Mouse (Mus musculus): ENCODE measurements around the gene Fam186b.
"Not testable (repeated sequence)": the region's sequence is repeated elsewhere in the genome, so short reads cannot be mapped to it uniquely, and the experiment has no call there.

Gene Fam186b

GRCm38 (mm10) chr15:99255241-99255749 lies 40.4 kb downstream of the Fam186b start:
- DNase-seq: no peak

- DNase-seq: no peak
Measured at GRCm38 (mm10) chr15:99254477-99255005, 41.1 kb downstream of the Fam186b start.

- no peak for DNase-seq
Measured at GRCm38 (mm10) chr15:99253772-99254171, 41.9 kb downstream of the Fam186b start.

- DNase-seq: not testable (repeated sequence)
Measured at GRCm38 (mm10) chr15:99253175-99253479, 42.6 kb downstream of the Fam186b start.

GRCm38 (mm10) chr15:99252381-99253174 lies 43.1 kb downstream of the Fam186b start:
- DNase-seq: peak; percentile 6

GRCm38 (mm10) chr15:99251626-99252380 lies 43.9 kb downstream of the Fam186b start, which contains the start of gene Mcrs1:
TSS of gene Mcrs1 (minus strand) at chr15:99251961.
- peak; percentile 99 for DNase-seq

- peak; percentile 11 for DNase-seq
Measured at GRCm38 (mm10) chr15:99251111-99251510, 44.6 kb downstream of the Fam186b start.

- no peak for DNase-seq
Measured at GRCm38 (mm10) chr15:99249938-99250337, 45.8 kb downstream of the Fam186b start.

- DNase-seq: no peak
Measured at GRCm38 (mm10) chr15:99248972-99249371, 46.7 kb downstream of the Fam186b start.

- not testable (repeated sequence) for DNase-seq
Measured at GRCm38 (mm10) chr15:99246736-99247135, 49.0 kb downstream of the Fam186b start.

GRCm38 (mm10) chr15:99242045-99242444 lies 53.6 kb downstream of the Fam186b start:
- no peak for DNase-seq

GRCm38 (mm10) chr15:99241249-99241648 lies 54.4 kb downstream of the Fam186b start:
- no peak for DNase-seq

- no peak for DNase-seq
Measured at GRCm38 (mm10) chr15:99240129-99240528, 55.6 kb downstream of the Fam186b start.

- no peak for DNase-seq
Measured at GRCm38 (mm10) chr15:99238006-99238405, 57.7 kb downstream of the Fam186b start.

- DNase-seq: no peak
Measured at GRCm38 (mm10) chr15:99234326-99235010, 61.2 kb downstream of the Fam186b start.

GRCm38 (mm10) chr15:99233719-99234118 lies 62.0 kb downstream of the Fam186b start:
- no peak for DNase-seq

- DNase-seq: no peak
Measured at GRCm38 (mm10) chr15:99231998-99232397, 63.7 kb downstream of the Fam186b start.

- no peak for DNase-seq
Measured at GRCm38 (mm10) chr15:99226090-99226489, 69.6 kb downstream of the Fam186b start.

- DNase-seq: no peak
Measured at GRCm38 (mm10) chr15:99225081-99225810, 70.4 kb downstream of the Fam186b start.

GRCm38 (mm10) chr15:99224208-99224911 lies 71.3 kb downstream of the Fam186b start, which contains the start of gene Kcnh3:
TSS of gene Kcnh3 (plus strand) at chr15:99224861.
- DNase-seq: peak; percentile 65

- peak; percentile 49 for DNase-seq
Measured at GRCm38 (mm10) chr15:99223585-99224207, 72.0 kb downstream of the Fam186b start.
